Mouse (Mus musculus): Measurements from ENCODE around the gene Sipa1l1. TPM values are rescaled to one million over a fixed set of nuclear protein-coding genes. Genes with fewer than 3 reads are reported as not detected.

Sipa1l1 gene
- polyA plus RNA-seq, 1 experiment, result 9.7 TPM

DNA sequence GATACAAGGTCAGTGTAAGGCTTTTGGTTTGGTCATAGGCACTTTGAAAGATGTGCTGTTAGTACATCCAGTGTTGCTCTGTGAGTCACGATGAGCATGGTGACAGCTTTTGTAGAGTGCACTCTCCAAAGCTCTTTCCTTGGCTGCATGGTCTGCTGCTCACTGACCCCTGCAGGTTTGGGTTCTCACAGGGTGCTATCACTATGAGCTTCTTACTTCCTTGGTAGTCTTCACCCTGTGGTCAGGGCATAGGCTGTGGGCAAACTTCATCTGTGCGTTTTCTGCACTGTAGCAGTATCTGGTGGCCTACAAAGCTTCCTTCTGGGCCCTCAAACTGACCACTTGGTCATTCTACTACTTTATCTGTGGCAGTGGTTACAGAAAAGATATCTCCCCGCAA, 144.0 kb downstream of the Sipa1l1 start:
- TF ChIP-seq FOSL1 (IDR thresholded peaks at IDR 0.05; ENCODE audit: insufficient read depth, low read length, poor library complexity, severe bottlenecking) (no peak), MYOG (IDR thresholded peaks at IDR 0.05; ENCODE audit: control insufficient read depth, extremely low read depth, insufficient read length) (no peak), CEBPB (IDR thresholded peaks at IDR 0.05; ENCODE audit: low read depth) (no peak), CTCF (IDR thresholded peaks at IDR 0.05; ENCODE audit: control insufficient read depth, insufficient read depth, insufficient read length) (no peak), MAX (IDR thresholded peaks at IDR 0.05) (no peak), MYOD1 (IDR thresholded peaks at IDR 0.05; ENCODE audit: control insufficient read depth, insufficient read length, low read depth) (no peak)
- Histone ChIP-seq H3ac (ENCODE audit: control insufficient read depth, insufficient read length, low read depth) (no peak overlapping the region), H3K79me3 (ENCODE audit: low read depth) (no peaks in the 10 kb centered on the region), H3K79me2 (ENCODE audit: control insufficient read depth, insufficient read depth) (no peaks in the 10 kb centered on the region), H3K36me3 (ENCODE audit: control insufficient read depth, insufficient read depth) (no peaks in the 10 kb centered on the region), H3K27me3 (ENCODE audit: control insufficient read depth, insufficient read depth, insufficient read length) (no peaks in the 10 kb centered on the region), H3K4me3 (ENCODE audit: insufficient read depth, poor library complexity, severe bottlenecking) (no peak overlapping the region)

DNA sequence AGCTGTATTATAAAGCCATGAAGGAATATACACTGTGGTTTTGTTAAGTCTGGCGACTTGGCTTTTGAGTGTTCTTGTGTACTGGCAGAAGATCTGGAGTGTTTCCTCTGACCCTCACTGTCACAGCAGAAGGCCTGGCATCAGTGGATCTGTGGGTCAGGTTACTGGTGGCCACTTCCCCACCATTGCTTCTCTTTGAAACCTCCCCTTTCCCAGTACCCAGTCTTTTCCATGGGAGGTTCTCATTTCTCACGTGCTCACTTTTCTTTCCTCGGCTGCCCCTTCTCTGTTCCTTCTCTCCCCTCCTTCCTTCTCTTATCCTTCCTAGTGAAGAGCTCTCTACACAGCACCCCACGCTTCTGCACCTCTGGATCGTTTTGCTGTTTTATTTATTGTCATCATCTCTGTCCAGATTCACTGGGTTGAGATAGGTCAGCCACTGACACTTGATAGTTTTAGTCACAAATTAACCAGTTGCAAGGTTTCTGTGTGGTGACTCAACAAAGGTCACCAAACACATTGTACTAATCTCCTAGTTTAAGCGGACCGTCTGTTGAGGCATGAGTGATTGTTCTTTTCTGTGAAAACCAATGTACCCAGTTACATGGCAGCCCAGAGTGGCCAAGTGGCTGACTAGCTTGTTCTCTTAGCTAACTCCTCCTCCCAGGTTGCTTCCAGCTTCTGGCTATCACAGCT, 150.5 kb downstream of the Sipa1l1 start:
- Histone ChIP-seq H3K27me3 (ENCODE audit: control insufficient read depth, insufficient read depth, insufficient read length) (no peaks in the 10 kb centered on the region), H3K79me3 (ENCODE audit: low read depth) (peaks cover 5% of the 10 kb centered on the region)
- TF ChIP-seq MYOD1 (IDR thresholded peaks at IDR 0.05; ENCODE audit: control insufficient read depth, insufficient read length, low read depth) (no peak), CEBPB (IDR thresholded peaks at IDR 0.05; ENCODE audit: low read depth) (no peak), FOSL1 (IDR thresholded peaks at IDR 0.05; ENCODE audit: insufficient read depth, low read length, poor library complexity, severe bottlenecking) (no peak), CTCF (IDR thresholded peaks at IDR 0.05; ENCODE audit: control insufficient read depth, insufficient read depth, insufficient read length) (no peak), MYOG (IDR thresholded peaks at IDR 0.05; ENCODE audit: control insufficient read depth, extremely low read depth, insufficient read length) (no peak), MAX (IDR thresholded peaks at IDR 0.05) (no peak), USF1 (IDR thresholded peaks at IDR 0.05; ENCODE audit: low read depth) (no peak)

DNA sequence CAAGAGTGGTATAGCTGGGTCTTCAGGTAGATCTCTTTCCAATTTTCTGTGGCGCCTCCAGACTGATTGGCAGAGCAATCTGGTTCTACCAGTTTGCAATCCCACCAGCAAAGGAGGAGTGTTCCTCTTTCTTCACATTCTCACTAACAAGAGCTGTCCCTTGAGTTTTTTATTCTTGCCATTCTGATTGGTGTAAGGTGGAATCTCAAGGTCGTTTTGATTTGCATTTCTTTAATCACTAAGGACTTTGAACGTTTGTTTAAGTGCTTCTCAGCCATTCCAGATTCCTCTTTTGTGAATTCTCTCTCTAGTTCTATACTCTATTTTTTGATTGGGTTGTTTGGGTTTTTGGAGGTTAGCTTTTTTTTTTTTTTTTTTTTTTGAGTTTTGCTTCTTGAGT, 151.1 kb downstream of the Sipa1l1 start:
- TF ChIP-seq CEBPB (IDR thresholded peaks at IDR 0.05; ENCODE audit: low read depth) (no peak), MYOG (IDR thresholded peaks at IDR 0.05; ENCODE audit: control insufficient read depth, extremely low read depth, insufficient read length) (no peak), FOSL1 (IDR thresholded peaks at IDR 0.05; ENCODE audit: insufficient read depth, low read length, poor library complexity, severe bottlenecking) (no peak), MYOD1 (IDR thresholded peaks at IDR 0.05; ENCODE audit: control insufficient read depth, insufficient read length, low read depth) (no peak), USF1 (IDR thresholded peaks at IDR 0.05; ENCODE audit: low read depth) (no peak), MAX (IDR thresholded peaks at IDR 0.05) (no peak), CTCF (IDR thresholded peaks at IDR 0.05; ENCODE audit: control insufficient read depth, insufficient read depth, insufficient read length) (no peak)
- no peaks in the 10 kb centered on the region for H3K27me3 ChIP-seq (ENCODE audit: control insufficient read depth, insufficient read depth, insufficient read length)
- H3ac ChIP-seq (ENCODE audit: control insufficient read depth, insufficient read length, low read depth), result no peak overlapping the region
- no peak overlapping the region for H3K4me3 ChIP-seq (ENCODE audit: insufficient read depth, poor library complexity, severe bottlenecking)
- no peaks in the 10 kb centered on the region for H3K36me3 ChIP-seq (ENCODE audit: control insufficient read depth, insufficient read depth)
- peaks cover 10% of the 10 kb centered on the region for H3K79me2 ChIP-seq (ENCODE audit: control insufficient read depth, insufficient read depth)
- peaks cover 5% of the 10 kb centered on the region for H3K79me3 ChIP-seq (ENCODE audit: low read depth)

More for the DNA sequence above, 150.5 kb downstream of the Sipa1l1 start:
- Histone ChIP-seq H3K79me2 (ENCODE audit: control insufficient read depth, insufficient read depth) (peaks cover 4% of the 10 kb centered on the region), H3K36me3 (ENCODE audit: control insufficient read depth, insufficient read depth) (no peaks in the 10 kb centered on the region), H3ac (ENCODE audit: control insufficient read depth, insufficient read length, low read depth) (no peak overlapping the region), H3K4me3 (ENCODE audit: insufficient read depth, poor library complexity, severe bottlenecking) (no peak overlapping the region)

GRCm38 (mm10) chr12:82321397-82321796, 152.3 kb downstream of the Sipa1l1 start:
- TF ChIP-seq USF1 (IDR thresholded peaks at IDR 0.05; ENCODE audit: low read depth), result no peak
- TF ChIP-seq MAX (IDR thresholded peaks at IDR 0.05), result no peak
- no peak for TF ChIP-seq FOSL1 (IDR thresholded peaks at IDR 0.05; ENCODE audit: insufficient read depth, low read length, poor library complexity, severe bottlenecking)
- no peak for TF ChIP-seq MYOD1 (IDR thresholded peaks at IDR 0.05; ENCODE audit: control insufficient read depth, insufficient read length, low read depth)
- no peak for TF ChIP-seq MYOG (IDR thresholded peaks at IDR 0.05; ENCODE audit: control insufficient read depth, extremely low read depth, insufficient read length)
- TF ChIP-seq CTCF (IDR thresholded peaks at IDR 0.05; ENCODE audit: control insufficient read depth, insufficient read depth, insufficient read length), result no peak
- no peaks in the 10 kb centered on the region for H3K27me3 ChIP-seq (ENCODE audit: control insufficient read depth, insufficient read depth, insufficient read length)

DNA sequence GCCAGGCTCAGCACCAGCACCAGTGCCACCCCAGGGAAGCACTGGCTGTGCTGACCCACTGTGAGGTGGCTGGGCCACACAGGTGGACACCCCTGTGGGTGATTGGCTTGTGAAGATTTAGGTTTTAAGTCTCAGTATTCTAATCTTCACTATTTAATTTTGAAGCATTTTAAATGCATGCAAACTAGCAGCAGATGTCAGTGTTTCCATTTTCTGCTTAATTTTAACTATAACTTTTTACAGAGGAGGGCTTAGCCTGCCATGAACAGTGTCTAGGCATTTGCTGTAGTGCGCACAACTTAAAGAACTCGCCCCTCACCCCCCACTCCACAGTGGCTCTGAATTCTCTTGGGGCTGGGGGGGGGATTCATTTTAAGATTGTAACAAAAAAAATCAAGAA, 152.7 kb downstream of the Sipa1l1 start:
- TF ChIP-seq FOSL1 (IDR thresholded peaks at IDR 0.05; ENCODE audit: insufficient read depth, low read length, poor library complexity, severe bottlenecking), result no peak
- no peak for TF ChIP-seq MYOG (IDR thresholded peaks at IDR 0.05; ENCODE audit: control insufficient read depth, extremely low read depth, insufficient read length)
- no peak for TF ChIP-seq CEBPB (IDR thresholded peaks at IDR 0.05; ENCODE audit: low read depth)
- no peak for TF ChIP-seq CTCF (IDR thresholded peaks at IDR 0.05; ENCODE audit: control insufficient read depth, insufficient read depth, insufficient read length)
- no peak for TF ChIP-seq MAX (IDR thresholded peaks at IDR 0.05)
- TF ChIP-seq USF1 (IDR thresholded peaks at IDR 0.05; ENCODE audit: low read depth), result no peak
- TF ChIP-seq MYOD1 (IDR thresholded peaks at IDR 0.05; ENCODE audit: control insufficient read depth, insufficient read length, low read depth), result no peak
- Histone ChIP-seq H3ac (ENCODE audit: control insufficient read depth, insufficient read length, low read depth) (no peak overlapping the region), H3K79me3 (ENCODE audit: low read depth) (peaks cover 5% of the 10 kb centered on the region), H3K79me2 (ENCODE audit: control insufficient read depth, insufficient read depth) (peaks cover 15% of the 10 kb centered on the region), H3K36me3 (ENCODE audit: control insufficient read depth, insufficient read depth) (no peaks in the 10 kb centered on the region), H3K27me3 (ENCODE audit: control insufficient read depth, insufficient read depth, insufficient read length) (no peaks in the 10 kb centered on the region), H3K4me3 (ENCODE audit: insufficient read depth, poor library complexity, severe bottlenecking) (no peak overlapping the region)

More at GRCm38 (mm10) chr12:82321397-82321796, 152.3 kb downstream of the Sipa1l1 start:
- H3ac ChIP-seq (ENCODE audit: control insufficient read depth, insufficient read length, low read depth), result no peak overlapping the region
- peaks cover 15% of the 10 kb centered on the region for H3K79me2 ChIP-seq (ENCODE audit: control insufficient read depth, insufficient read depth)
- no peaks in the 10 kb centered on the region for H3K36me3 ChIP-seq (ENCODE audit: control insufficient read depth, insufficient read depth)
- peaks cover 5% of the 10 kb centered on the region for H3K79me3 ChIP-seq (ENCODE audit: low read depth)
- H3K4me3 ChIP-seq (ENCODE audit: insufficient read depth, poor library complexity, severe bottlenecking), result no peak overlapping the region
